15 mouse cellular contexts compared by ENCODE assay signal in genomic region chr11:68134494-68134893, GRCm38 (mm10).
"Had no signal": no experiment of that assay in that cellular context is flagged by ENCODE, and none has a peak within 500 bp of the region (broad histone marks: within the 10 kb centered on the region; RNA-seq: fewer than 3 reads in every experiment).

No protein-coding gene starts in this region.

- ATAC-seq: inflammation-experienced regulatory T-cells, adult 6 months; intestine, postnatal 0 days; liver, postnatal 0 days; midbrain, embryonic 16.5 days had no signal

- H3K36me3 ChIP-seq: liver, embryonic 13.5 days; neural tube, embryonic 13.5 days; stomach, embryonic 15.5 days had no signal

- H3K9me3 ChIP-seq: limb, embryonic 12.5 days; liver, embryonic 13.5 days; midbrain, embryonic 12.5 days; neural tube, embryonic 13.5 days; stomach, embryonic 15.5 days had no signal

- H3K9ac ChIP-seq: limb, embryonic 12.5 days; liver, embryonic 13.5 days; liver, postnatal 0 days; midbrain, embryonic 12.5 days; neural tube, embryonic 13.5 days; stomach, embryonic 15.5 days had no signal

- H3K4me2 ChIP-seq: liver, embryonic 13.5 days; midbrain, embryonic 12.5 days; neural tube, embryonic 13.5 days; stomach, embryonic 15.5 days had no signal

- H3K27me3 ChIP-seq: liver, embryonic 13.5 days; neural tube, embryonic 13.5 days; stomach, embryonic 15.5 days had no signal

- DNase-seq: kidney, adult 8-10 months; kidney, postnatal 25 days; liver; liver, embryonic 13.5 days; liver, postnatal 0 days; right cerebral cortex, postnatal 14 days; thymus, adult 2 months; thymus, postnatal 25 days had no signal

- H3K27ac ChIP-seq: liver, embryonic 13.5 days; midbrain, embryonic 12.5 days; neural tube, embryonic 13.5 days; stomach, embryonic 15.5 days had no signal

- H3K4me3 ChIP-seq: limb, embryonic 12.5 days; liver, embryonic 13.5 days; midbrain, embryonic 12.5 days; neural tube, embryonic 13.5 days; stomach, embryonic 15.5 days had no signal

- H3K4me1 ChIP-seq: liver, embryonic 13.5 days; midbrain, embryonic 12.5 days had no signal
